Mouse (Mus musculus) forebrain, postnatal 0 days (tissue): Measurements from ENCODE around the gene Kcna5. TPM values are rescaled to one million over a fixed set of nuclear protein-coding genes. Genes with fewer than 3 reads are reported as not detected.

Experiments used
- ATAC-seq: fragments of 200-750 bp; cut with Nextera tagmentation; 2 replicates; pipeline ENCODE4 v1.8.0; 2017; ENCODE audit warnings: mild to moderate bottlenecking, moderate library complexity
- DNase-seq: peaks from one replicate; pipeline ENCODE4 v3.0.0-alpha.2; 2015
- H3K27ac ChIP-seq: fragments of 300-500 bp; sonication (generic); 2 replicates; pipeline ENCODE4 v1.5.1; 2014; ENCODE audit warnings: low read depth, mild to moderate bottlenecking, antibody characterized with exemption, low read length, moderate library complexity, mixed read lengths
- H3K27me3 ChIP-seq: fragments of 300-500 bp; sonication (generic); 2 replicates; pipeline ENCODE4 v1.6.1; 2014; ENCODE audit warnings: mild to moderate bottlenecking, low read length, mixed read lengths; ENCODE audit not compliant: insufficient read depth
- H3K36me3 ChIP-seq: fragments of 300-500 bp; sonication (generic); 2 replicates; pipeline ENCODE4 v1.6.1; 2014; ENCODE audit warnings: mild to moderate bottlenecking, moderate library complexity; ENCODE audit not compliant: insufficient read depth
- H3K4me1 ChIP-seq: fragments of 300-500 bp; sonication (generic); 2 replicates; pipeline ENCODE4 v1.6.1; 2014; ENCODE audit warnings: antibody characterized with exemption; ENCODE audit not compliant: insufficient read depth
- H3K4me2 ChIP-seq: fragments of 300-500 bp; sonication (generic); 2 replicates; pipeline ENCODE4 v1.6.1; 2014; ENCODE audit warnings: low read depth, mild to moderate bottlenecking, moderate library complexity
- H3K4me3 ChIP-seq: fragments of 300-500 bp; sonication (generic); 2 replicates; pipeline ENCODE4 v1.5.1; 2014; ENCODE audit warnings: low read depth, low read length, mixed read lengths
- H3K9ac ChIP-seq: fragments of 300-500 bp; sonication (generic); 2 replicates; pipeline ENCODE4 v1.6.1; 2014; ENCODE audit warnings: mild to moderate bottlenecking
- H3K9me3 ChIP-seq: fragments of 300-500 bp; sonication (generic); 2 replicates; pipeline ENCODE4 v1.6.1; 2016; ENCODE audit warnings: low read length
- CTCF ChIP-seq: sonication (generic); IDR thresholded peaks from 2 replicates; pipeline ENCODE4 v1.5.1; 2016; ENCODE audit warnings: antibody characterized with exemption, control low read depth, low read depth
- WGBS: fragments of 180-500 bp; shearing (Covaris S2); extraction: QIAGEN DNeasy Blood & Tissue Kit; methylation state at CpG from one replicate; pipeline ENCODE4 v1.1.7; 2014; 5-methylcytosine and 5-hydroxymethylcytosine counted together
- polyA plus RNA-seq: library from polyadenylated mRNA; unstranded; fragments of >200 nt; fragmentation: Nextera tagmentation; extraction: Ambion mirVana; gene quantifications from 2 replicates; pipeline ENCODE4 v1.2.1, GENCODE M21; 2015
- total RNA-seq: library from RNA; depleted of rRNA; stranded (reverse); fragments of >200 nt; gene quantifications from 2 replicates; pipeline ENCODE4 v1.2.3, GENCODE M21; 2014

Kcna5 gene
- total and polyA plus RNA-seq, 2 experiments from 2014 or later: 3.7 to 8.0 TPM

DNA sequence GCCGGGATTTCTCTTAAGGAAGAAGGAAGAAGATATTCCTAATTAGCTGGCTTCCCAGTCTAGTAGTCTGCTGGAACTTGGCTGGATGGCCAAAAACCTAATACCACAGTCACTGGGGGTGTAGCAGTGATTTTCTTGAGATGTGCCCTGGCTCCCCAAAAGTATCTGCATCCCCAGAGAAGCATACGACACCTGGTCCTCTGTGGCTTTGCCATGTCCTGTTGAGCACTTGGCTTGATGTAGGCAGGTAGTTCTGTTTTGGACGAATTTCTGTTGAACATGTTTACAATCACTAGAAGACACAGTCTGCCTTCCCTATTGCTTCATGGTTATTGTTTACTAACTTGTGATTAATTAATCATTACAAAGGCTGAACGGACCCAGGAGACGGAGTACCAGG, 37.8 kb upstream of the Kcna5 start:
- ATAC-seq: no peak
- H3K4me2 ChIP-seq: no peak overlapping the region
- H3K27me3 ChIP-seq: no peaks in the 10 kb centered on the region
- H3K4me3 ChIP-seq: no peak overlapping the region
- H3K9me3 ChIP-seq: no peaks in the 10 kb centered on the region
- no peak for DNase-seq
- H3K36me3 ChIP-seq: no peaks in the 10 kb centered on the region
- no peak overlapping the region for H3K27ac ChIP-seq
- H3K9ac ChIP-seq: no peak overlapping the region
- 73% methylated on average over 5 of the region's 5 CpGs for WGBS
- TF ChIP-seq CTCF: no peak
- no peaks in the 10 kb centered on the region for H3K4me1 ChIP-seq

DNA sequence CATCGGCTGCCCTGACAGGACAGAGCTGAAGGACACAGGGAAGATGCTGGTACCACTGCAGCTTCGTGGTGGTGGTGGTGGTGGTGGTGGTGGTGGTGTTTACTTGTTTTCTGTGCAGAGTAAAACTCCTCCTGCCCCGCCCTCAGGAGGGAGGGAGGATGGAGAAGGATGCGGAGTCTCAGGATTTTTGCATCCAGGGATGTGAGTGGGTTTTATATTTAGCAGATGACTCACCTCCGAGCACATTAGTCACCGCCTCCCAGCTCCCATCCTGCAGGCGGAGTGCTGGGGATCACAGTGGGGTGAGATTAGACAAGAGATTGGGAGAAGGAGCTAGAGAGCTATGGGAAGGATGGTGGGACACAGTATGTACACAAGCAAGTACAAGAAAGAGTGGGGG, 34.6 kb upstream of the Kcna5 start:
- H3K27me3 ChIP-seq: no peaks in the 10 kb centered on the region
- H3K9ac ChIP-seq: no peak overlapping the region
- no peaks in the 10 kb centered on the region for H3K4me1 ChIP-seq
- no peak overlapping the region for H3K4me3 ChIP-seq
- no peak for DNase-seq
- H3K27ac ChIP-seq: no peak overlapping the region
- no peak overlapping the region for H3K4me2 ChIP-seq
- no peak for TF ChIP-seq CTCF
- H3K36me3 ChIP-seq: no peaks in the 10 kb centered on the region
- peak; percentile 58 for ATAC-seq
- no peaks in the 10 kb centered on the region for H3K9me3 ChIP-seq
- 77% methylated on average over 7 of the region's 7 CpGs for WGBS

DNA sequence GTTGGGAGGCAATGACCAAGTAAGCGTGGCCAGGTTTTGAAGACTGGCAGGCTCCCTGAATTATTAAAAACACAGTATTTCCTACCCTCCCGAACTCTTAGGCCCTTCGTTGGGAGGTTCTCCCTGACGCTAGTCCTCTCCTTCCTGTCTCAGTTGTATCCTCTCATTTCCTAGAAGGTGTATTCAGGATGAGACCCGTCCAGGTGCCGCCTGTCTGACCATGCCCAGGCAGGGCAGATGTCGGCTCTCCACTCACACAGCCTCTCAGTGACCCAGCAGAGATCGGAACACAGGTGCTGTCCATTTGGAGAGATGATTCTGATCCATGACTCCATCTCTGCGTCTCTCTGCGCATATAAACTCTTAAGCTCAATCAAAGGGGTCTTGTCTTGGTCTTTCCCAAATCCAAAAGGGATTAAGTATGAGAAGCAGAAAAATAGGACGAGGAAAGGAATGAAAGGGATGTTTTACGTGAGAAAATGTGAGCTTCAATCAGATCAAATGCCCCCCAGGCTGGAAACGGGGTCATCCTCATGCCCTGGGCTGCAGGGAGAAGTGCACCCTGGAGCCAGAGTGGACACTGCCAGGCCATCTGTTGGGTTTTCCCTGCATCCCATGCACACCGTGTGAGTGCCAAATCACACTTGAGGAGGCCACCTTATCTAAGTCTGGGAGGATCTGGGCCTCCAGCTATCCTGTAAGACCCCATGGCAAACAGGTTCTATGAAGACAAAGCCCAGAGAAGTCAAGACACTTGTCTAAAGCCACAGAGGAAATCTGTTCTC, 33.0 kb upstream of the Kcna5 start:
- DNase-seq: no peak
- WGBS: 85% methylated on average over 14 of the region's 14 CpGs
- H3K27ac ChIP-seq: no peak overlapping the region

DNA sequence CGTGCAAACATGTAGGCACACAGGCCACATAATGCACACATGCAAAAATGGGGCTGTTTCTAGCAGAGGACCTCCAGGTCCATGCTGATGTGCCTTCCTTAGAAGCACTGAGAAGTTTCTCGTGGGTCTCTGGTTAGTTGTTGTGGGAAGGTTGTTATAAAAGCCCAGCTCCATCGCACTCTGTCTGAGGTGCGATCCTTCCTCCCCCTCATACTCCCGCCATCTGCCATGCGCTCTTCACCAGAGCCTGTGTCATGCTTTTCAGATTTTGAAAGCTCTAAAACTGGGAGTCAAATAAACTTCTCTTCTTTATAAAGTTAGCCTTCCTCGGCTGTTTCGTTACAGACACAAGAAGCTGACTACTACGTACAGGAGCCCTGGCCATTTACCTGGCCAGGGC, 32.1 kb upstream of the Kcna5 start:
- Histone ChIP-seq H3K4me1 (no peaks in the 10 kb centered on the region), H3K9me3 (no peaks in the 10 kb centered on the region), H3K4me3 (no peak overlapping the region), H3K4me2 (no peak overlapping the region), H3K27me3 (no peaks in the 10 kb centered on the region), H3K36me3 (no peaks in the 10 kb centered on the region), H3K27ac (no peak overlapping the region), H3K9ac (no peak overlapping the region)
- 92% methylated on average over 9 of the region's 9 CpGs for WGBS
- no peak for DNase-seq
- TF ChIP-seq CTCF: no peak
- ATAC-seq: no peak

More for the DNA sequence above, 33.0 kb upstream of the Kcna5 start:
- Histone ChIP-seq H3K27me3 (no peaks in the 10 kb centered on the region), H3K36me3 (no peaks in the 10 kb centered on the region), H3K4me3 (no peak overlapping the region), H3K4me2 (no peak overlapping the region), H3K4me1 (no peaks in the 10 kb centered on the region), H3K9me3 (no peaks in the 10 kb centered on the region), H3K9ac (no peak overlapping the region)
- ATAC-seq: no peak
- TF ChIP-seq CTCF: no peak

DNA sequence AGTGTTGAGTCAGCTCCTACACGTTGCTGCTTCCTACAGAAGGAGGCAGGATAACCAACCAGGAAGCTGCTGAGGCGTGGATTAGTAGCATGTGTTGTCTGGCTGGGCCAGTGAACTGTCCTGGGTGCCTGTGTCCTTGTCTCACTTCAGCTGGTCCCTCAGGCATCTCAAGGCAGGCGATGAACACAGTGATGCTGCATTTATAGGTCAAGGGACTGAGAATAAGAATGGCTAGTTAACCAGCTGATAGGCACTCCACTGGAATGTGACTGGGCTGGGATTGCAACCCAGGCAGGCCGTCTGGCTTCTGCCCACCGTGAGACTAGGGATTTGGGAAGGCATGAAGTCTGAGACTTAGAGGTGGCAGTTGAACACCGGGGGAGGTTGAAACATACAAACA, 29.2 kb upstream of the Kcna5 start:
- Histone ChIP-seq H3K27me3 (no peaks in the 10 kb centered on the region), H3K4me1 (peaks cover 4% of the 10 kb centered on the region), H3K4me2 (no peak overlapping the region), H3K36me3 (no peaks in the 10 kb centered on the region), H3K27ac (no peak overlapping the region), H3K4me3 (no peak overlapping the region), H3K9ac (no peak overlapping the region), H3K9me3 (no peaks in the 10 kb centered on the region)
- 62% methylated on average over 6 of the region's 6 CpGs for WGBS
- no peak for TF ChIP-seq CTCF
- no peak for DNase-seq
- no peak for ATAC-seq

DNA sequence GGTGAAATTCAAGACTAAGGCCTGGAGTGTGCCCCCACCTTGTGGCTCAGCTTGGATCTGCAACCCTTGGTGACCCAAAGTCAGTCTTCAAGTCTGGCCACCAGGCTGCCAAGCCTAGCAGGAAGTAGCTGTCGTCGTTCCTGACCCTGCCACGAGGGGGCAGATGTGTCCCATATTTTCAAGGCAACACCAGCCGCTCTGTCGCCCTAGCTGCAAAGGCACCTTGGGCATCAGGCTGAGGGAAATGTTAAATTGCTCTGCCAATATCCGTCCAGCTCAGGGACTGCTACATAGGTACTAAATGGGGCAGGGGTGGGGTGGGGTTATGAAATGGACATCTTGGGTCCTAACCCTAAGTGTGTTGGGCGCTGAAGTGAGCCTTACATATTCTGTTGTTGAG, 28.7 kb upstream of the Kcna5 start:
- no peaks in the 10 kb centered on the region for H3K36me3 ChIP-seq
- no peak overlapping the region for H3K9ac ChIP-seq
- ATAC-seq (peak; percentile 74), DNase-seq (peak; percentile 90)
- no peak overlapping the region for H3K4me3 ChIP-seq
- H3K4me2 ChIP-seq: no peak overlapping the region
- H3K27ac ChIP-seq: no peak overlapping the region
- H3K9me3 ChIP-seq: no peaks in the 10 kb centered on the region
- WGBS: 15% methylated on average over 7 of the region's 7 CpGs
- H3K4me1 ChIP-seq: peaks cover 4% of the 10 kb centered on the region
- no peaks in the 10 kb centered on the region for H3K27me3 ChIP-seq
- TF ChIP-seq CTCF: peak; percentile 97

DNA sequence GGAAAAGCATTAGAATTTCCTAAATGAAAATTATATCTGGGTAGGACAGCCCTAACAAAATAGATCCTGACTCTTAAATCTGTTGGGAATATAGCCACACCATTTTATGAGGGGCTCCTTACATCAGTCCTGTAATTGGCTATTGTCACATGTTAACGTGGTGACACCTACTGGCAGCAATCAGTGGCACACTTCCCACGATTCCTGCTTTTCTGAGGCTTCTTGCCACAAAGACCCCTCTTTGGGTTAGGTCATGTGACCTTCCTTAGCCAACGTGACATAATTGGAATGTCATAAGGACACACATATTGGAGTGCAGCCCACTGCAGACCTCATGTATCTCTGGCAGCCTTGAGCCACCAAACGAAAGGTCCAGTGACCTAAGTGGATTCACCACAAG, 26.5 kb upstream of the Kcna5 start:
- H3K36me3 ChIP-seq: no peaks in the 10 kb centered on the region
- ATAC-seq: no peak
- H3K9ac ChIP-seq: no peak overlapping the region
- peak; percentile 67 for TF ChIP-seq CTCF
- DNase-seq: no peak
- peaks cover 4% of the 10 kb centered on the region for H3K4me1 ChIP-seq
- H3K4me3 ChIP-seq: no peak overlapping the region
- no peak overlapping the region for H3K27ac ChIP-seq
- no peak overlapping the region for H3K4me2 ChIP-seq
- no peaks in the 10 kb centered on the region for H3K27me3 ChIP-seq
- no peaks in the 10 kb centered on the region for H3K9me3 ChIP-seq
- 18% methylated on average over 4 of the region's 4 CpGs for WGBS
